Mouse (Mus musculus): Measurements from ENCODE around the gene Hivep1. TPM values are rescaled to one million over a fixed set of nuclear protein-coding genes. Genes with fewer than 3 reads are reported as not detected.
A peak's percentile ranks its signal among the peaks of the same experiment; 100 is the strongest.

The Hivep1 gene
- polyA plus RNA-seq, 1 experiment from 2014 or later, result 22.8 TPM

GRCm38 (mm10) chr13:42050880-42051201, 980 bp upstream of the Hivep1 start:
- Histone ChIP-seq H3K27ac (ENCODE audit: low read depth, low read length) (peak overlapping the region; percentile 3; the same call in 1 of the 2 replicates), H3K4me3 (ENCODE audit: low read depth, low read length) (peak overlapping the region; percentile 93), H3K4me2 (ENCODE audit: low read depth, low read length) (peak overlapping the region; percentile 84), H3K9ac (replicated peaks; ENCODE audit: low read depth, low read length) (no peak overlapping the region), H3K4me1 (ENCODE audit: control insufficient read depth, insufficient read depth, low read length) (peaks cover 9% of the 10 kb centered on the region), H3K36me3 (ENCODE audit: control insufficient read depth, insufficient read depth, low read length) (no peaks in the 10 kb centered on the region), H3K27me3 (ENCODE audit: control insufficient read depth, insufficient read depth, low read length) (no peaks in the 10 kb centered on the region), H3K9me3 (ENCODE audit: control insufficient read depth, low read length) (no peaks in the 10 kb centered on the region)
- no peak for ATAC-seq (ENCODE audit: low read depth)
- under 1% methylated on average over 10 of the region's 10 CpGs for WGBS

GRCm38 (mm10) chr13:42051202-42051906, 467 bp upstream of the Hivep1 start:
- Histone ChIP-seq H3K36me3 (ENCODE audit: control insufficient read depth, insufficient read depth, low read length) (peaks cover 4% of the 10 kb centered on the region; the same call in 1 of the 2 replicates), H3K4me2 (ENCODE audit: low read depth, low read length) (peak overlapping the region; percentile 84), H3K9ac (replicated peaks; ENCODE audit: low read depth, low read length) (peak overlapping the region; percentile 94), H3K4me1 (ENCODE audit: control insufficient read depth, insufficient read depth, low read length) (peaks cover 9% of the 10 kb centered on the region), H3K4me3 (ENCODE audit: low read depth, low read length) (peak overlapping the region; percentile 93), H3K9me3 (ENCODE audit: control insufficient read depth, low read length) (no peaks in the 10 kb centered on the region), H3K27ac (ENCODE audit: low read depth, low read length) (peak overlapping the region; percentile 97), H3K27me3 (ENCODE audit: control insufficient read depth, insufficient read depth, low read length) (no peaks in the 10 kb centered on the region)
- ATAC-seq (ENCODE audit: low read depth), result peak; percentile 83
- under 1% methylated on average over 31 of the region's 51 CpGs for WGBS

- H3K27ac ChIP-seq (ENCODE audit: low read depth, low read length), result peak overlapping the region; percentile 97
- no peaks in the 10 kb centered on the region for H3K27me3 ChIP-seq (ENCODE audit: control insufficient read depth, insufficient read depth, low read length)
- H3K4me2 ChIP-seq (ENCODE audit: low read depth, low read length), result peak overlapping the region; percentile 84
- peak; percentile 74 for ATAC-seq (ENCODE audit: low read depth)
- H3K36me3 ChIP-seq (ENCODE audit: control insufficient read depth, insufficient read depth, low read length), result peaks cover 7% of the 10 kb centered on the region; the same call in 1 of the 2 replicates
- peaks cover 9% of the 10 kb centered on the region for H3K4me1 ChIP-seq (ENCODE audit: control insufficient read depth, insufficient read depth, low read length)
- WGBS, result under 1% methylated on average over 35 of the region's 41 CpGs
- peak overlapping the region; percentile 94 for H3K9ac ChIP-seq (replicated peaks; ENCODE audit: low read depth, low read length)
- H3K4me3 ChIP-seq (ENCODE audit: low read depth, low read length), result peak overlapping the region; percentile 93
- H3K9me3 ChIP-seq (ENCODE audit: control insufficient read depth, low read length), result no peaks in the 10 kb centered on the region
Observed at GRCm38 (mm10) chr13:42052696-42053541, 1.1 kb downstream of the Hivep1 start.

- Histone ChIP-seq H3K4me1 (ENCODE audit: control insufficient read depth, insufficient read depth, low read length) (peaks cover 7% of the 10 kb centered on the region), H3K27ac (ENCODE audit: low read depth, low read length) (no peak overlapping the region), H3K36me3 (ENCODE audit: control insufficient read depth, insufficient read depth, low read length) (peaks cover 7% of the 10 kb centered on the region; the same call in 1 of the 2 replicates), H3K4me3 (ENCODE audit: low read depth, low read length) (peak overlapping the region; percentile 93), H3K4me2 (ENCODE audit: low read depth, low read length) (peak overlapping the region; percentile 84), H3K9ac (replicated peaks; ENCODE audit: low read depth, low read length) (peak overlapping the region; percentile 94), H3K9me3 (ENCODE audit: control insufficient read depth, low read length) (no peaks in the 10 kb centered on the region), H3K27me3 (ENCODE audit: control insufficient read depth, insufficient read depth, low read length) (no peaks in the 10 kb centered on the region)
- WGBS, result 37% methylated on average over 2 of the region's 2 CpGs
- no peak for ATAC-seq (ENCODE audit: low read depth)
Observed at GRCm38 (mm10) chr13:42053656-42054055, 1.8 kb downstream of the Hivep1 start.

- Histone ChIP-seq H3K4me1 (ENCODE audit: control insufficient read depth, insufficient read depth, low read length) (peaks cover 3% of the 10 kb centered on the region), H3K9ac (replicated peaks; ENCODE audit: low read depth, low read length) (no peak overlapping the region), H3K36me3 (ENCODE audit: control insufficient read depth, insufficient read depth, low read length) (peaks cover 7% of the 10 kb centered on the region; the same call in 1 of the 2 replicates), H3K4me3 (ENCODE audit: low read depth, low read length) (no peak overlapping the region), H3K27me3 (ENCODE audit: control insufficient read depth, insufficient read depth, low read length) (no peaks in the 10 kb centered on the region), H3K4me2 (ENCODE audit: low read depth, low read length) (no peak overlapping the region), H3K27ac (ENCODE audit: low read depth, low read length) (no peak overlapping the region), H3K9me3 (ENCODE audit: control insufficient read depth, low read length) (no peaks in the 10 kb centered on the region)
- 77% methylated on average over 3 of the region's 3 CpGs for WGBS
- no peak for ATAC-seq (ENCODE audit: low read depth)
Observed at GRCm38 (mm10) chr13:42054138-42054537, 2.3 kb downstream of the Hivep1 start.

- WGBS, result 99% methylated on average over 2 of the region's 2 CpGs
- no peak for ATAC-seq (ENCODE audit: low read depth)
Observed at GRCm38 (mm10) chr13:42056712-42057332, 5.0 kb downstream of the Hivep1 start.

GRCm38 (mm10) chr13:42060846-42061630, 9.2 kb downstream of the Hivep1 start:
- Histone ChIP-seq H3K4me1 (ENCODE audit: control insufficient read depth, insufficient read depth, low read length) (no peaks in the 10 kb centered on the region), H3K4me3 (ENCODE audit: low read depth, low read length) (no peak overlapping the region), H3K9me3 (ENCODE audit: control insufficient read depth, low read length) (no peaks in the 10 kb centered on the region), H3K9ac (replicated peaks; ENCODE audit: low read depth, low read length) (no peak overlapping the region), H3K36me3 (ENCODE audit: control insufficient read depth, insufficient read depth, low read length) (peaks cover 10% of the 10 kb centered on the region), H3K4me2 (ENCODE audit: low read depth, low read length) (no peak overlapping the region), H3K27ac (ENCODE audit: low read depth, low read length) (no peak overlapping the region), H3K27me3 (ENCODE audit: control insufficient read depth, insufficient read depth, low read length) (no peaks in the 10 kb centered on the region)
- 92% methylated on average over 10 of the region's 10 CpGs for WGBS
- ATAC-seq (ENCODE audit: low read depth), result no peak

More at GRCm38 (mm10) chr13:42056712-42057332, 5.0 kb downstream of the Hivep1 start:
- H3K9me3 ChIP-seq (ENCODE audit: control insufficient read depth, low read length), result no peaks in the 10 kb centered on the region
- no peaks in the 10 kb centered on the region for H3K27me3 ChIP-seq (ENCODE audit: control insufficient read depth, insufficient read depth, low read length)
- H3K4me1 ChIP-seq (ENCODE audit: control insufficient read depth, insufficient read depth, low read length), result no peaks in the 10 kb centered on the region; the same call in 1 of the 2 replicates
- H3K4me2 ChIP-seq (ENCODE audit: low read depth, low read length), result no peak overlapping the region
- no peak overlapping the region for H3K9ac ChIP-seq (replicated peaks; ENCODE audit: low read depth, low read length)
- no peak overlapping the region for H3K4me3 ChIP-seq (ENCODE audit: low read depth, low read length)
- H3K36me3 ChIP-seq (ENCODE audit: control insufficient read depth, insufficient read depth, low read length), result peaks cover 11% of the 10 kb centered on the region; the same call in 1 of the 2 replicates
- H3K27ac ChIP-seq (ENCODE audit: low read depth, low read length), result no peak overlapping the region

- Histone ChIP-seq H3K4me3 (ENCODE audit: low read depth, low read length) (no peak overlapping the region), H3K4me2 (ENCODE audit: low read depth, low read length) (no peak overlapping the region), H3K36me3 (ENCODE audit: control insufficient read depth, insufficient read depth, low read length) (peaks cover 3% of the 10 kb centered on the region; the same call in 1 of the 2 replicates), H3K4me1 (ENCODE audit: control insufficient read depth, insufficient read depth, low read length) (no peaks in the 10 kb centered on the region), H3K27ac (ENCODE audit: low read depth, low read length) (no peak overlapping the region), H3K9me3 (ENCODE audit: control insufficient read depth, low read length) (no peaks in the 10 kb centered on the region), H3K27me3 (ENCODE audit: control insufficient read depth, insufficient read depth, low read length) (no peaks in the 10 kb centered on the region), H3K9ac (replicated peaks; ENCODE audit: low read depth, low read length) (no peak overlapping the region)
- no peak for ATAC-seq (ENCODE audit: low read depth)
Observed at GRCm38 (mm10) chr13:42064257-42064656, 12.4 kb downstream of the Hivep1 start.
